Mouse (Mus musculus): ENCODE measurements around the gene Rps6ka3. TPM values are rescaled to one million over a fixed set of nuclear protein-coding genes. Genes with fewer than 3 reads are reported as not detected.

Gene Rps6ka3
- 5.4 and 7.6 TPM in 2 replicates for polyA plus RNA-seq (2014; fragmentation: Nextera tagmentation; extraction: Ambion mirVana)

DNA sequence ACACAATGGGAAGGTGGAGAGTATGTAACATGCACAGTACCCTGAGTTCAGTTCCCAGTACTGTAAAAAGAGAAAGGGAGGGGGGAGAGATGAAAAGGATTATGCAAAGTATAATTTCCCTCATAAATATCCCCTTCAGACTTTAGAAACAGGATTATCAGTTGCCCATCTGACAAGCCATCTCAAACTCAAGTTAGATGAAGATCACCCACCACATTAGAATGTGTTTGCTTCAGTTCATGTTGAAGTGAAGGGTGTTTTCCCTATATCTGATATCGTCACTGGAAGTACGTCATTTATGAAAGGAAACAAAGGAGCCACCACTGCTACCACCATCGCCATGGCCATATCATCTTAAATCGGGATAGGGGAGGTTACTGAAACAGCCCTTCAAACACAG is at the start of gene Rps6ka3:
TSS of gene Rps6ka3 (plus strand) at position 301 of the 400 bp plus-strand sequence.
- no peaks in the 10 kb centered on the region for H3K36me3 ChIP-seq (ENCODE audit: control insufficient read depth, insufficient read depth, low read length)

GRCm38 (mm10) chrX:159169200-159169599 is 40.9 kb upstream of the Rps6ka3 start:
- Histone ChIP-seq H3K9me3 (replicated peaks; ENCODE audit: control insufficient read depth, low read length) (no peaks in the 10 kb centered on the region), H3K27me3 (ENCODE audit: control insufficient read depth, insufficient read depth, low read length) (no peaks in the 10 kb centered on the region), H3K4me2 (no peak overlapping the region), H3K4me3 (ENCODE audit: low read depth, low read length) (no peak overlapping the region), H3K4me1 (ENCODE audit: control insufficient read depth, insufficient read depth, low read length) (no peaks in the 10 kb centered on the region), H3K36me3 (ENCODE audit: control insufficient read depth, insufficient read depth, low read length) (no peaks in the 10 kb centered on the region), H3K27ac (ENCODE audit: low read depth, low read length) (no peak overlapping the region), H3K9ac (ENCODE audit: low read depth, low read length) (no peak overlapping the region)
- 70% methylated on average over 2 of the region's 2 CpGs for WGBS (ENCODE audit: insufficient replicate concordance)
- no peak for ATAC-seq (replicated peaks; ENCODE audit: insufficient number of reproducible peaks, low FRiP score, low TSS enrichment)

More for the DNA sequence above, at the start of gene Rps6ka3:
- 81% methylated on average over 4 of the region's 4 CpGs for WGBS (ENCODE audit: insufficient replicate concordance)
- H3K4me1 ChIP-seq (ENCODE audit: control insufficient read depth, insufficient read depth, low read length) = no peaks in the 10 kb centered on the region
- no peaks in the 10 kb centered on the region for H3K9me3 ChIP-seq (replicated peaks; ENCODE audit: control insufficient read depth, low read length)
- no peak within 1 kb of the TSS for H3K27ac ChIP-seq (ENCODE audit: low read depth, low read length)
- no peaks in the 10 kb centered on the region for H3K27me3 ChIP-seq (ENCODE audit: control insufficient read depth, insufficient read depth, low read length)
- no peak within 1 kb of the TSS for H3K4me3 ChIP-seq (ENCODE audit: low read depth, low read length)
- H3K4me2 ChIP-seq = no peak within 1 kb of the TSS
- ATAC-seq (replicated peaks; ENCODE audit: insufficient number of reproducible peaks, low FRiP score, low TSS enrichment) = no peak
- H3K9ac ChIP-seq (ENCODE audit: low read depth, low read length) = no peak within 1 kb of the TSS

DNA sequence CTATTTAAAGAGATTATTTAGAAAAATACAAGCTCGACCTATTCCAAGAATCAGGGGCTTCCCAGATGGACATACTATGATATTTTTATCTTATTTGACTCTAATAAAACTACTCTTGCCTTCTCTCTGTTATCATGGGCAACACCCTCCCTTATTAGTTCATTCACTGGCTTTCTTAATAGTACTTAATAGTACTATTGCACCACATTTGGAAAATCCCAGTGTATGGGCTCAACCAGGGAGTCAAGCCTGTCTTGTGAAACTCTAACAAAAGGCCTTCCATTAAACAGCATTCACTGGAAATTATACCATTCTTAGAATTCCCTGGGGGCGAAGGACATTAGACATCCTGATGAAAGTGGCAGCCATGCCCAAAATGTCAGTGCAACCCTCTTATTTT is 38.5 kb upstream of the Rps6ka3 start:
- Histone ChIP-seq H3K27me3 (ENCODE audit: control insufficient read depth, insufficient read depth, low read length) (no peaks in the 10 kb centered on the region), H3K9me3 (replicated peaks; ENCODE audit: control insufficient read depth, low read length) (no peaks in the 10 kb centered on the region), H3K4me3 (ENCODE audit: low read depth, low read length) (no peak overlapping the region), H3K4me2 (no peak overlapping the region), H3K36me3 (ENCODE audit: control insufficient read depth, insufficient read depth, low read length) (no peaks in the 10 kb centered on the region), H3K4me1 (ENCODE audit: control insufficient read depth, insufficient read depth, low read length) (no peaks in the 10 kb centered on the region), H3K9ac (ENCODE audit: low read depth, low read length) (no peak overlapping the region), H3K27ac (ENCODE audit: low read depth, low read length) (no peak overlapping the region)
- ATAC-seq (replicated peaks; ENCODE audit: insufficient number of reproducible peaks, low FRiP score, low TSS enrichment) = no peak
- WGBS (ENCODE audit: insufficient replicate concordance) = 61% methylated on average over 2 of the region's 2 CpGs

DNA sequence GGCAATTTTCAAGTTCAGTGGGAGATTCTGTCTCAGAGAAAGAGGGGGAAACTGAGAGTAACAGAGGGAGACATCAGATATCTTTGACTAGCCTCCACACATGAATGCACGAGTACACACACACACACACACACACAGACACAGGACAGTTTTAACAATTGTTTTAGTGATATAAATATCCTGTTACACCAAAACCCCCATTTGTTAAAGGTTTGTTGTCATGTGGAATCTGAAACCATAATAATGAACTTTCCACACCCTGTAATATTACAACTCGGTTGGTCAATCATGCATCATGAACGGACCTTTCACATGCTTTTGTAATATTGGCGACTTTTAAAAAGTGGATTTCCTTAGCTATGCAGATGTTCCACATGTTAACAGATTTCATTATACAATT is 18.5 kb upstream of the Rps6ka3 start:
- no peak overlapping the region for H3K4me2 ChIP-seq
- no peak overlapping the region for H3K9ac ChIP-seq (ENCODE audit: low read depth, low read length)
- 72% methylated on average over 4 of the region's 4 CpGs for WGBS (ENCODE audit: insufficient replicate concordance)
- no peak overlapping the region for H3K27ac ChIP-seq (ENCODE audit: low read depth, low read length)
- no peaks in the 10 kb centered on the region for H3K27me3 ChIP-seq (ENCODE audit: control insufficient read depth, insufficient read depth, low read length)
- no peaks in the 10 kb centered on the region for H3K9me3 ChIP-seq (replicated peaks; ENCODE audit: control insufficient read depth, low read length)
- ATAC-seq (replicated peaks; ENCODE audit: insufficient number of reproducible peaks, low FRiP score, low TSS enrichment) = no peak
- no peaks in the 10 kb centered on the region for H3K36me3 ChIP-seq (ENCODE audit: control insufficient read depth, insufficient read depth, low read length)
- H3K4me3 ChIP-seq (ENCODE audit: low read depth, low read length) = no peak overlapping the region
- H3K4me1 ChIP-seq (ENCODE audit: control insufficient read depth, insufficient read depth, low read length) = no peaks in the 10 kb centered on the region

DNA sequence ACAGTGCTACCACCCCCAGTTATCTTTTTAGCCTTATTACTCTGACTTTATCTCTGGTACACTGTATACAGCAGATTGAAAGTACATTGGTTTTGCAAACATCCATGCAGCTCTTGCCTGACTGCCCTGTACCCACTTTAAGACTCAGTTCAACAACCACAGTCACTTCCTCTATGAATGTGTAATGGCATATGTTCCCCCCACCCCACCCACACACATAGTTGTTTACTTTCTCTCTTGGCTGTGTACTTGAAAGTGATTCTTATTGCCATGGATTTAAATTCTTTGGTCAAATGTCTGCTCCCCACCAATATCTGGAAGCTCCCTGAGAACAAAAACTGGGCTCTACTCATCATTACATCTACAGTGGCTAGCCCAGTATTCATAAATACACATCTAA is 10.6 kb upstream of the Rps6ka3 start:
- H3K36me3 ChIP-seq (ENCODE audit: control insufficient read depth, insufficient read depth, low read length) = no peaks in the 10 kb centered on the region
- no peaks in the 10 kb centered on the region for H3K4me1 ChIP-seq (ENCODE audit: control insufficient read depth, insufficient read depth, low read length)
- H3K4me3 ChIP-seq (ENCODE audit: low read depth, low read length) = no peak overlapping the region
- no peak overlapping the region for H3K4me2 ChIP-seq
- H3K9ac ChIP-seq (ENCODE audit: low read depth, low read length) = no peak overlapping the region
- H3K27ac ChIP-seq (ENCODE audit: low read depth, low read length) = no peak overlapping the region
- no peaks in the 10 kb centered on the region for H3K9me3 ChIP-seq (replicated peaks; ENCODE audit: control insufficient read depth, low read length)
- no peaks in the 10 kb centered on the region for H3K27me3 ChIP-seq (ENCODE audit: control insufficient read depth, insufficient read depth, low read length)
- ATAC-seq (replicated peaks; ENCODE audit: insufficient number of reproducible peaks, low FRiP score, low TSS enrichment) = no peak

DNA sequence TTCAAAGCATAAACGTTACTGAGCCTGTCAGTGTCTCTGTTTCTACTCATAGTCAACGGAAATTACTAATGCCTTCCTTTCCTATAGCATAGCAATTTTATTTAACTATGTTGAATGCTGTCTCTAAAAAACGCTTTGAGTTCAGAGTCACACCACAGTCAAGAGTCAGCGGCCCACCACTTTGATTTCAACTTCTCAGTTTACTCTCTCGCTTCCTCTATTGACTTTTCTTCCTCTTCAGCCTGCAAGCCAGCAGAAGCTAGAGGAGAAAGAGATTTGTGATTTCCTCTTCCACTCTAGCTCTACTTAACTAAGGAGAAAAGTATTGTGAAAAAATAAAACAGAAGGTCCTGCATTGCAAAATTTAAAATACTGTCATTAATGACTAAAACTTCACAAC is 10.0 kb upstream of the Rps6ka3 start:
- 62% methylated on average over 5 of the region's 5 CpGs for WGBS (ENCODE audit: insufficient replicate concordance)
- no peaks in the 10 kb centered on the region for H3K9me3 ChIP-seq (replicated peaks; ENCODE audit: control insufficient read depth, low read length)
- ATAC-seq (replicated peaks; ENCODE audit: insufficient number of reproducible peaks, low FRiP score, low TSS enrichment) = no peak
- no peak overlapping the region for H3K27ac ChIP-seq (ENCODE audit: low read depth, low read length)
- H3K4me3 ChIP-seq (ENCODE audit: low read depth, low read length) = no peak overlapping the region
- H3K4me2 ChIP-seq = no peak overlapping the region
- no peaks in the 10 kb centered on the region for H3K36me3 ChIP-seq (ENCODE audit: control insufficient read depth, insufficient read depth, low read length)
- no peak overlapping the region for H3K9ac ChIP-seq (ENCODE audit: low read depth, low read length)
- H3K4me1 ChIP-seq (ENCODE audit: control insufficient read depth, insufficient read depth, low read length) = no peaks in the 10 kb centered on the region
- H3K27me3 ChIP-seq (ENCODE audit: control insufficient read depth, insufficient read depth, low read length) = no peaks in the 10 kb centered on the region

- 62% methylated on average over 5 of the region's 5 CpGs for WGBS (ENCODE audit: insufficient replicate concordance)
- Histone ChIP-seq H3K9ac (ENCODE audit: low read depth, low read length) (no peak overlapping the region), H3K27me3 (ENCODE audit: control insufficient read depth, insufficient read depth, low read length) (no peaks in the 10 kb centered on the region), H3K9me3 (replicated peaks; ENCODE audit: control insufficient read depth, low read length) (no peaks in the 10 kb centered on the region), H3K4me3 (ENCODE audit: low read depth, low read length) (no peak overlapping the region), H3K4me1 (ENCODE audit: control insufficient read depth, insufficient read depth, low read length) (no peaks in the 10 kb centered on the region), H3K4me2 (no peak overlapping the region), H3K36me3 (ENCODE audit: control insufficient read depth, insufficient read depth, low read length) (no peaks in the 10 kb centered on the region), H3K27ac (ENCODE audit: low read depth, low read length) (no peak overlapping the region)
- ATAC-seq (replicated peaks; ENCODE audit: insufficient number of reproducible peaks, low FRiP score, low TSS enrichment) = no peak
Measured at GRCm38 (mm10) chrX:159210892-159211583, 931 bp downstream of the Rps6ka3 start.

GRCm38 (mm10) chrX:159215253-159215652 is 5.1 kb downstream of the Rps6ka3 start:
- WGBS (ENCODE audit: insufficient replicate concordance) = 39% methylated on average over 3 of the region's 3 CpGs
- ATAC-seq (replicated peaks; ENCODE audit: insufficient number of reproducible peaks, low FRiP score, low TSS enrichment) = no peak
- Histone ChIP-seq H3K9ac (ENCODE audit: low read depth, low read length) (no peak overlapping the region), H3K4me1 (ENCODE audit: control insufficient read depth, insufficient read depth, low read length) (no peaks in the 10 kb centered on the region), H3K4me2 (no peak overlapping the region), H3K9me3 (replicated peaks; ENCODE audit: control insufficient read depth, low read length) (no peaks in the 10 kb centered on the region), H3K4me3 (ENCODE audit: low read depth, low read length) (no peak overlapping the region), H3K27me3 (ENCODE audit: control insufficient read depth, insufficient read depth, low read length) (no peaks in the 10 kb centered on the region), H3K36me3 (ENCODE audit: control insufficient read depth, insufficient read depth, low read length) (no peaks in the 10 kb centered on the region), H3K27ac (ENCODE audit: low read depth, low read length) (no peak overlapping the region)

DNA sequence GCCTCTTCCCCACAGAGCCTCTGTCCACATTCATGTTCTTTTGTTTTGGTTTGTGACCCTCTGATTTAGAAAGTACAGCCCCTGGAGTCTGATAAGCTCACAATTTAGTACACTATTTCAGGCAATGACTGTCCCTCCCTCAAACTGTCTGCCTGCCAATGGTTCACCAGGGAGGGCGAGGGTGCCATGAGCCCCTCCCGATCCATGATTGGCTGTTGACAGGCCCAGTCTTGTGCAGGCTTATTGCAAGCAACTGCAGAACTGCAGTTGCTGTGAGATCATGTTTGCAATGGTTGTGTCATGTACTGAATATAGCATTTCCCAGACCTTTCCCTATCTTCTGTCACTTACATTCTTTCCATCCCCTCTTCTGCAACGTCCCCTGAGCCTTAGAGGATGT is 12.4 kb downstream of the Rps6ka3 start:
- WGBS (ENCODE audit: insufficient replicate concordance) = 30% methylated on average over 3 of the region's 3 CpGs

More for the DNA sequence above, 12.4 kb downstream of the Rps6ka3 start:
- Histone ChIP-seq H3K4me1 (ENCODE audit: control insufficient read depth, insufficient read depth, low read length) (no peaks in the 10 kb centered on the region), H3K4me2 (no peak overlapping the region), H3K27me3 (ENCODE audit: control insufficient read depth, insufficient read depth, low read length) (no peaks in the 10 kb centered on the region), H3K4me3 (ENCODE audit: low read depth, low read length) (no peak overlapping the region), H3K27ac (ENCODE audit: low read depth, low read length) (no peak overlapping the region), H3K9ac (ENCODE audit: low read depth, low read length) (no peak overlapping the region), H3K36me3 (ENCODE audit: control insufficient read depth, insufficient read depth, low read length) (no peaks in the 10 kb centered on the region), H3K9me3 (replicated peaks; ENCODE audit: control insufficient read depth, low read length) (no peaks in the 10 kb centered on the region)
- peak; percentile 61 for ATAC-seq (replicated peaks; ENCODE audit: insufficient number of reproducible peaks, low FRiP score, low TSS enrichment)

All from heart, embryonic 11.5 days (tissue).